Mouse (Mus musculus) forelimb bud, embryonic 11.5 days (tissue): ENCODE measurements around the gene Aldh3a2.
"Not testable (repeated sequence)": the region's sequence is repeated elsewhere in the genome, so short reads cannot be mapped to it uniquely, and the experiment has no call there.

ENCODE experiments used
- DNase-seq: peaks from one replicate; pipeline ENCODE4 v3.0.0-alpha.2; 2012; ENCODE audit warnings: low read depth, low spot score

The Aldh3a2 gene

GRCm38 (mm10) chr11:61174291-61174820 is 92.9 kb downstream of the Aldh3a2 start:
- DNase-seq = peak; percentile 81

- not testable (repeated sequence) for DNase-seq
Measured at GRCm38 (mm10) chr11:61173477-61173876, 93.8 kb downstream of the Aldh3a2 start.
